Mouse (Mus musculus): Measurements from ENCODE around the gene Bnip2. TPM values are rescaled to one million over a fixed set of nuclear protein-coding genes. Genes with fewer than 3 reads are reported as not detected.

The Bnip2 gene
- polyA plus RNA-seq, 1 experiment from 2014 or later: 95.3 TPM

DNA sequence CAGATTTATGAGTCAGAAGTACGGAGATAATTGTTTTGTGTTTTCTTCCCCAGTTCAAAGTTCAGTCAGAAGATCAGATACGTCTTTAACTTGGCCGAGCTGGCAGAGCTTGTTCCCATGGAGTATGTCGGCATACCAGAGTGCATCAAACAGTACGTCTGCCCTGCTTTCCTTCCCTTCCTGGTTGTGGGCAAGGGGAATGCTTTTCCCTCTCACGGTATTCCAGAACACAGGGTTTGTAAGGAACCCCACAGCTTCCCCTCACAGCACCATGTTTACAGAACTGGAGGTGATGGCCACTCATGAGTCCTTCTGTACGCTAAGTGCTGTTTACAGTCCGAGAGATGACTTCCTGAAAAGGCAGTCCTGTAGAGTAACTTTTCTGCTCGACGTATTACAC lies 14.2 kb downstream of the Bnip2 start:
- ATAC-seq (replicated peaks; ENCODE audit: low FRiP score): no peak
- H3K4me1 ChIP-seq (replicated peaks; ENCODE audit: control insufficient read depth, insufficient read depth, low read length): no peaks in the 10 kb centered on the region
- H3K36me3 ChIP-seq (ENCODE audit: control insufficient read depth, insufficient read depth, low read length): peaks cover 35% of the 10 kb centered on the region
- no peaks in the 10 kb centered on the region for H3K27me3 ChIP-seq (replicated peaks; ENCODE audit: control insufficient read depth, insufficient read depth, low read length)
- H3K27ac ChIP-seq (ENCODE audit: low read depth, low read length): no peak overlapping the region
- no peak overlapping the region for H3K4me2 ChIP-seq
- no peak overlapping the region for H3K9ac ChIP-seq (ENCODE audit: low read depth, low read length)
- no peak for DNase-seq (ENCODE audit: low spot score)
- WGBS: 90% methylated on average over 10 of the region's 10 CpGs
- H3K4me3 ChIP-seq (ENCODE audit: low read depth, low read length): no peak overlapping the region
- no peaks in the 10 kb centered on the region for H3K9me3 ChIP-seq (ENCODE audit: control insufficient read depth, low read length)

GRCm38 (mm10) chr9:70006984-70007383 lies 17.7 kb downstream of the Bnip2 start:
- no peak overlapping the region for H3K27ac ChIP-seq (ENCODE audit: low read depth, low read length)
- H3K27me3 ChIP-seq (replicated peaks; ENCODE audit: control insufficient read depth, insufficient read depth, low read length): no peaks in the 10 kb centered on the region
- DNase-seq (ENCODE audit: low spot score) (no peak), ATAC-seq (replicated peaks; ENCODE audit: low FRiP score) (no peak)
- H3K4me3 ChIP-seq (ENCODE audit: low read depth, low read length): no peak overlapping the region
- 91% methylated on average over 5 of the region's 5 CpGs for WGBS
- peaks cover 14% of the 10 kb centered on the region; the same call in 1 of the 2 replicates for H3K36me3 ChIP-seq (ENCODE audit: control insufficient read depth, insufficient read depth, low read length)
- no peak overlapping the region for H3K4me2 ChIP-seq
- no peak overlapping the region for H3K9ac ChIP-seq (ENCODE audit: low read depth, low read length)
- H3K4me1 ChIP-seq (replicated peaks; ENCODE audit: control insufficient read depth, insufficient read depth, low read length): peaks cover 3% of the 10 kb centered on the region
- H3K9me3 ChIP-seq (ENCODE audit: control insufficient read depth, low read length): no peaks in the 10 kb centered on the region

DNA sequence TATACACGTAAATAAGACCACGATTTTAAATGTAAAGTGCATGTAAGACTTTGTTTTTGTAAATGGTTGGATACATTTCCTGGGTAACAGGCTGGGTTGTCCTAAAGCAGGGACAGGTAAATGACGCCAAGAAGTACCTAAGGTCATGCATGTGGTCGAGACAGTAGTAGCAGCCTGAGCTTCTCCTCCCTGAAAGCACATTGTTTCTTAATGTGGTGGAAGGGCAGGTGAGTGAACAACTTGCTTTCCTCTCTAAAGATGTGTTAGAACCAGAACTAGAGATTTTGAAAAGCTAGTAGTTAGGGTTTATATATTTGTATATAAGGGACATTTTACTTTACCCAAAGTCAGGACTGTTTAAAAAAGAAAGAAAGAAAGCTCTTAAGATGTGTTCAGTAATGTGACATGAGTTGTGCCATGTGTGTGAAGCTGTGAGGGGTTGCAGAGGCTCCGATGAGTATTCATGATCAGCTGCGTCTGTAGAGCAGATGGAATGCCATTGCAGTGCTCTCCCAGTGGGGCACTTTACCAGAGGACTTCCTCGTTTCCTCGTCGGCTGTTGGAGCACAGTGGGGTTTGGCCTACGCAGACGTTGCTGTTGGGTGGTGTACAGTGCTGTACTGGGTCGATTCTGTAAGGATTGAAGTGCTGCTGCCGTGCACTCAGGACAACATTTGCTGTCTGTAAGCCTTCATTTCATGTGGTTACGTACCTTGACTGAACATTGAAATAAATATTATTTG lies 18.4 kb downstream of the Bnip2 start:
- Histone ChIP-seq H3K4me3 (ENCODE audit: low read depth, low read length) (no peak overlapping the region), H3K36me3 (ENCODE audit: control insufficient read depth, insufficient read depth, low read length) (peaks cover 14% of the 10 kb centered on the region; the same call in 1 of the 2 replicates), H3K4me1 (replicated peaks; ENCODE audit: control insufficient read depth, insufficient read depth, low read length) (peaks cover 3% of the 10 kb centered on the region), H3K27ac (ENCODE audit: low read depth, low read length) (no peak overlapping the region), H3K27me3 (replicated peaks; ENCODE audit: control insufficient read depth, insufficient read depth, low read length) (no peaks in the 10 kb centered on the region), H3K9ac (ENCODE audit: low read depth, low read length) (no peak overlapping the region), H3K4me2 (no peak overlapping the region), H3K9me3 (ENCODE audit: control insufficient read depth, low read length) (no peaks in the 10 kb centered on the region)
- ATAC-seq (replicated peaks; ENCODE audit: low FRiP score) (no peak), DNase-seq (ENCODE audit: low spot score) (no peak)
- WGBS: 88% methylated on average over 14 of the region's 14 CpGs

GRCm38 (mm10) chr9:70009754-70010304 lies 20.6 kb downstream of the Bnip2 start:
- H3K4me3 ChIP-seq (ENCODE audit: low read depth, low read length): no peak overlapping the region
- peaks cover 8% of the 10 kb centered on the region; the same call in 1 of the 2 replicates for H3K36me3 ChIP-seq (ENCODE audit: control insufficient read depth, insufficient read depth, low read length)
- no peak overlapping the region; the same call in 1 of the 2 replicates for H3K4me2 ChIP-seq
- WGBS: 53% methylated on average over 8 of the region's 8 CpGs
- H3K27me3 ChIP-seq (replicated peaks; ENCODE audit: control insufficient read depth, insufficient read depth, low read length): no peaks in the 10 kb centered on the region
- 0 out of 2 replicates have a peak overlapping the region, but pooled peaks have one; percentile 5 for H3K9ac ChIP-seq (ENCODE audit: low read depth, low read length)
- no peaks in the 10 kb centered on the region for H3K9me3 ChIP-seq (ENCODE audit: control insufficient read depth, low read length)
- peaks cover 15% of the 10 kb centered on the region for H3K4me1 ChIP-seq (replicated peaks; ENCODE audit: control insufficient read depth, insufficient read depth, low read length)
- ATAC-seq (replicated peaks; ENCODE audit: low FRiP score) (peak; percentile 55), DNase-seq (ENCODE audit: low spot score) (no peak)
- peak overlapping the region; percentile 79 for H3K27ac ChIP-seq (ENCODE audit: low read depth, low read length)

- Histone ChIP-seq H3K4me3 (ENCODE audit: low read depth, low read length) (no peak overlapping the region), H3K27me3 (replicated peaks; ENCODE audit: control insufficient read depth, insufficient read depth, low read length) (no peaks in the 10 kb centered on the region), H3K27ac (ENCODE audit: low read depth, low read length) (peak overlapping the region; percentile 54; the same call in 1 of the 2 replicates), H3K4me1 (replicated peaks; ENCODE audit: control insufficient read depth, insufficient read depth, low read length) (peaks cover 17% of the 10 kb centered on the region), H3K36me3 (ENCODE audit: control insufficient read depth, insufficient read depth, low read length) (peaks cover 8% of the 10 kb centered on the region; the same call in 1 of the 2 replicates), H3K4me2 (no peak overlapping the region; the same call in 1 of the 2 replicates), H3K9me3 (ENCODE audit: control insufficient read depth, low read length) (no peaks in the 10 kb centered on the region), H3K9ac (ENCODE audit: low read depth, low read length) (no peak overlapping the region)
- DNase-seq (ENCODE audit: low spot score) (no peak), ATAC-seq (replicated peaks; ENCODE audit: low FRiP score) (no peak)
- 95% methylated on average over 5 of the region's 5 CpGs for WGBS
Measured at GRCm38 (mm10) chr9:70010781-70011473, 21.7 kb downstream of the Bnip2 start.

GRCm38 (mm10) chr9:70011537-70012407 lies 22.5 kb downstream of the Bnip2 start:
- DNase-seq (ENCODE audit: low spot score): no peak
- Histone ChIP-seq H3K9ac (ENCODE audit: low read depth, low read length) (peak overlapping the region; percentile 87), H3K27me3 (replicated peaks; ENCODE audit: control insufficient read depth, insufficient read depth, low read length) (no peaks in the 10 kb centered on the region), H3K4me1 (replicated peaks; ENCODE audit: control insufficient read depth, insufficient read depth, low read length) (peaks cover 17% of the 10 kb centered on the region), H3K27ac (ENCODE audit: low read depth, low read length) (peak overlapping the region; percentile 94), H3K9me3 (ENCODE audit: control insufficient read depth, low read length) (no peaks in the 10 kb centered on the region), H3K4me2 (peak overlapping the region; percentile 75), H3K36me3 (ENCODE audit: control insufficient read depth, insufficient read depth, low read length) (peaks cover 8% of the 10 kb centered on the region; the same call in 1 of the 2 replicates), H3K4me3 (ENCODE audit: low read depth, low read length) (peak overlapping the region; percentile 87)
- 63% methylated on average over 14 of the region's 14 CpGs for whole genome bisulfite sequencing
- ATAC-seq (replicated peaks; ENCODE audit: low FRiP score): peak; percentile 50

DNA sequence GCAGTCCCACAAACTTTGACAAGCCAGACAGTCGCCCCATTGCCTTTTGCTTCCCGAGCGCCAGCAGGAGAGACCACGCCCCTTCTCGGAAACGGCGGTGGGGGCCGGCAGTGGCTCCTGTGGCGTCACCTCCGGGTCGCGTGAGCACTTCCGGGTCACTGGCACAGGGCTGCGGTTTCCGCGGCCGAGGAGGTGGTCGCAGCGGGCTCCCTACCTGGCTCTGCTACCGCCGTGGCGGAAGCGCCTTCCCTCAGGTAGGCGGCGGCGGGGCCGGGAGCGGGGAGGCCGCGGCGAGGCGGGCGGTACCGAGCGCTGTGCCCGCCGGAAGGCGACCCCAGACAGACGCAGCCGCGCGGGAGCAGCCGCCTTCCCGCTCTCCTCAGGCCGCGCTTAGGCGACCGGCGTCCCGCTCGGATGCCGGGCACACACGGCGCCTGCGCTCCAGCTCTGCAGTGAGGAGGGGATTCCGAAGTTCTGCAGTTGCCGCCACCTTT lies 23.2 kb downstream of the Bnip2 start, which contains the start of gene Gtf2a2:
Gene Gtf2a2, plus strand, starts transcription at position 143 of the 494 bp plus-strand sequence.
- H3K4me2 ChIP-seq: peak within 1 kb of the TSS; percentile 75
- peak within 1 kb of the TSS; percentile 87 for H3K4me3 ChIP-seq (ENCODE audit: low read depth, low read length)
- H3K9ac ChIP-seq (ENCODE audit: low read depth, low read length): peak within 1 kb of the TSS; percentile 87
- peaks cover 17% of the 10 kb centered on the region for H3K4me1 ChIP-seq (replicated peaks; ENCODE audit: control insufficient read depth, insufficient read depth, low read length)
- peak; percentile 93 for ATAC-seq (replicated peaks; ENCODE audit: low FRiP score)
- H3K27me3 ChIP-seq (replicated peaks; ENCODE audit: control insufficient read depth, insufficient read depth, low read length): no peaks in the 10 kb centered on the region
- peak within 1 kb of the TSS; percentile 94 for H3K27ac ChIP-seq (ENCODE audit: low read depth, low read length)
- DNase-seq (ENCODE audit: low spot score): peak; percentile 92
- 1% methylated on average over 57 of the region's 57 CpGs for WGBS
- H3K9me3 ChIP-seq (ENCODE audit: control insufficient read depth, low read length): no peaks in the 10 kb centered on the region
- peaks cover 8% of the 10 kb centered on the region; the same call in 1 of the 2 replicates for H3K36me3 ChIP-seq (ENCODE audit: control insufficient read depth, insufficient read depth, low read length)

- Histone ChIP-seq H3K9ac (ENCODE audit: low read depth, low read length) (no peak overlapping the region), H3K36me3 (ENCODE audit: control insufficient read depth, insufficient read depth, low read length) (peaks cover 3% of the 10 kb centered on the region; the same call in 1 of the 2 replicates), H3K27me3 (replicated peaks; ENCODE audit: control insufficient read depth, insufficient read depth, low read length) (no peaks in the 10 kb centered on the region), H3K4me3 (ENCODE audit: low read depth, low read length) (no peak overlapping the region), H3K9me3 (ENCODE audit: control insufficient read depth, low read length) (no peaks in the 10 kb centered on the region), H3K4me1 (replicated peaks; ENCODE audit: control insufficient read depth, insufficient read depth, low read length) (peaks cover 15% of the 10 kb centered on the region), H3K4me2 (no peak overlapping the region), H3K27ac (ENCODE audit: low read depth, low read length) (no peak overlapping the region)
- WGBS: 88% methylated on average over 2 of the region's 2 CpGs
- no peak for DNase-seq (ENCODE audit: low spot score)
- ATAC-seq (replicated peaks; ENCODE audit: low FRiP score): no peak
Measured at GRCm38 (mm10) chr9:70015632-70016031, 26.4 kb downstream of the Bnip2 start.

Data from liver, embryonic 11.5 days (tissue).